Comparison of ENCODE assay signal across 9 mouse cellular contexts in the genomic region with DNA sequence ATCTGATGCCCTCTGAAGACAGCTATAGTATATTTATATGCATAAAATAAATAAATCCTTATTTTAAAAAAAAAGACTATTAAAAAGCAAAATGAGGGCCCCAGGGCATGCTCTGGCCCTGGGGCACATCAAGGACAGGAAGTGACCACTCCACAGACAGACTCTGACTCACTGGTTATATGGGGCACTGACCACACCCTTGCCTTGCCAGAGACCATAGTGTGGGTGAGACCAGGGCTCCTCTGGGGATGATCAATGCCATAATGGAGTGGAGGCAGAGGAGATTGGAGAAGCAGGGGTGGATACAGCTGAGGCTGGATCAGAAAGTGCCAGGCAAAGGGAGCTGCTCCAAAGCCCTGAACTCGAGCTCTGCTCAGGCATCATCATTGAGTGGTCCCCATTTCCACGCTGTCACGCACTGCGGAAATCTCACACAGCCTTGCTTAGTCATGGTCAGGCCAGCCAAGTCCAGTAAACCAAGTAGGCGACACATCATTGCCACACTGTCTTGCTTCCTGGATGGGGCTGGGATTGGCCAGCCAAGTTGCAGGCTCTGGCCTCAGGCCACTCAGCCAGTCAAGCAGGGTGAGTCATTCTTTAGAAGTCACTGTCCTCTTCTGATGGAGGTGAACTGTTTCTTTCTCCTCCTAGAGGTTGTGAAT. TPM values are rescaled to one million over a fixed set of nuclear protein-coding genes. Genes with fewer than 3 reads are reported as not detected.
DNase-seq lines count a peak whose midpoint lies in the region; TF ChIP-seq lines count a peak whose summit lies in the region.
"Had no signal": no experiment of that assay in that cellular context is flagged by ENCODE, and none has a peak within 500 bp of the region (broad histone marks: within the 10 kb centered on the region; RNA-seq: fewer than 3 reads in every experiment).

No protein-coding gene starts in this region.

- TF ChIP-seq CTCF in lung, adult 2 months (IDR thresholded peaks at IDR 0.05; ENCODE audit: insufficient read depth, low read length), result no peak

- no peak overlapping the region for H3K4me3 ChIP-seq in lung, adult 2 months (replicated peaks; ENCODE audit: extremely low read depth, low read depth, low read length)
- H3K4me3 ChIP-seq: liver, embryonic 15.5 days had no signal

- H3K4me1 ChIP-seq in lung, adult 2 months (ENCODE audit: control insufficient read depth, insufficient read depth, low read length), result no peaks in the 10 kb centered on the region

- WGBS in lung, adult 2 months, result 49% methylated on average over 5 of the region's 5 CpGs

- DNase-seq in urinary bladder, adult 18-20 months (ENCODE audit: low spot score in 2 of 2), result peak; percentile 11 to 50
- DNase-seq in urinary bladder, adult 2 months (ENCODE audit: low spot score), result no peak
- peak; percentile 16 for DNase-seq in brain, adult 2 months (ENCODE audit: low read depth, low spot score)
- peak; percentile 17 for DNase-seq in lung, adult 2 months
- no peak for DNase-seq in spleen, adult 12 weeks (ENCODE audit: low spot score)
- no peak for DNase-seq in right cerebral cortex, postnatal 25 days
- DNase-seq in cerebellum, adult 9-11 months, result no peak
- DNase-seq: cerebellum, postnatal 36 days had no signal

- TF ChIP-seq POLR2A in lung, adult 2 months (IDR thresholded peaks at IDR 0.05; ENCODE audit: borderline replicate concordance, extremely low read depth, low read depth, low read length), result no peak

RNA-seq across cellular contexts. Expression of a gene that starts 35.5 kb away (rescaled TPM):
- polyA plus RNA-seq in urinary bladder, adult 2 months (2012; rRNA removed), result 44.1 and 48.0 TPM in 2 replicates
- 67.0 and 86.8 TPM in 2 replicates for polyA plus RNA-seq in lung, adult 2 months (2012; rRNA removed)

RNA-seq across cellular contexts. Expression of a gene that starts 41.0 kb away (rescaled TPM):
- 73.2 and 96.5 TPM in 2 replicates for polyA plus RNA-seq in urinary bladder, adult 2 months (2012; rRNA removed)
- 52.7 and 59.2 TPM in 2 replicates for polyA plus RNA-seq in lung, adult 2 months (2012; rRNA removed)

RNA-seq across cellular contexts. Expression of a gene that starts 50.8 kb away (rescaled TPM):
- 38.4 and 52.2 TPM in 2 replicates for polyA plus RNA-seq in urinary bladder, adult 2 months (2012; rRNA removed)
- 67.1 and 76.5 TPM in 2 replicates for polyA plus RNA-seq in lung, adult 2 months (2012; rRNA removed)

Comparison
In these comparisons a context has a peak if more than half of its experiments do, and no peak if none do; other contexts are left out.
1. DNase-seq: peak in urinary bladder, adult 18-20 months (2 of 2), brain, adult 2 months (single experiment) and lung, adult 2 months (single experiment); none in urinary bladder, adult 2 months (single experiment), spleen, adult 12 weeks (single experiment), right cerebral cortex, postnatal 25 days (single experiment) and cerebellum, adult 9-11 months (single experiment).